In the genomic region with DNA sequence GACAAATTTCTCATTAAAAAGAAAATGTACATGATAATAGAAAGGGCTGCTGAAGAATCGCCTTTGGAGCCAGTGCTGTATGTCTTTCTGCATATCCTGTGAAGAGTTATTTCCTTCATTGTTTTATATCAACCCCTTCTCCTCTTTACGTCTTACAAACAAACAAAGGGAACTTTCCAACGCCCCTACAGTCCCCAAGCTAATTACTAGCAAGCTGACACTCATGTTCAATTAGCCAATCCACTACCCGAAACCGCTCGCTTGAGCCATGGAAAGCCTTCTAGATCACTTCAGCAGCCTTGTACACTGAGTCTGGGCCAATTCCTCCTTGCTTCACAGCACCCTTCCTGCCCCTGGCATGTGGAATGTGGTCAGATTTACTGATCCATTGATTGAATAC, we compare ENCODE assay signal across 2 mouse cellular contexts.
TF ChIP-seq lines count a peak whose summit lies in the region.

No protein-coding gene starts in this region.

TF ChIP-seq in CH12.LX, 34 proteins besides CTCF, POLR2A, EP300 and RAD21 (continued from another document):
- no peak for TF ChIP-seq NELFE (IDR thresholded peaks at IDR 0.05; ENCODE audit: low read depth, low read length)

TF ChIP-seq in ES-E14, 5 proteins besides CTCF, POLR2A, EP300 and RAD21 (continued from another document):
- TF ChIP-seq CHD2 (IDR thresholded peaks at IDR 0.05; ENCODE audit: low read depth, low read length) (no peak), ZC3H11A (IDR thresholded peaks at IDR 0.05; ENCODE audit: borderline replicate concordance, low read depth, low read length) (no peak)
